Mouse (Mus musculus): ENCODE measurements at regions not wholly inside any gene's neighbourhood (a gene's known extent, or its start where the extent isn't known, plus 50 kb on each side); places are given as distances from the start of the nearest gene placed in this dataset.

DNA sequence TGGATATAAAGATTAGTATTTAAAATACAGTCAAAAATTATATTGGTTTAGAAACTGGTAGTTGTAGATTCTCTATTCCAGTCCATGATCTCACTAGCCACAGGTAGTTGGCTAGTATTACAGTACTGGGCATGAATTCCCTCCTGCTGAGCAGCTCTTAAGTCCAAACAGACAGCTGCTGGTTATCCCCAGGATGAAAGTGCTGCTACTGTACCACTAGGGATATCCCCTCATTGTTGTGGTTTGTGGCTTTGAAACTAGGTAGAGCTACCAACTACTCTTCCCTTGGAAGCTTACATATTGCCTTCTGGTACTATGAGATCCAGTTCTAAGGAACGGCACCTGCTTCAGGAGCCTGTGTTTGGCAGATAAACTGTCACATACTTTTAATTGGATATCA is 97.9 kb upstream of the Pter start:
- DNase-seq (ENCODE audit: low spot score), result no peak

DNA sequence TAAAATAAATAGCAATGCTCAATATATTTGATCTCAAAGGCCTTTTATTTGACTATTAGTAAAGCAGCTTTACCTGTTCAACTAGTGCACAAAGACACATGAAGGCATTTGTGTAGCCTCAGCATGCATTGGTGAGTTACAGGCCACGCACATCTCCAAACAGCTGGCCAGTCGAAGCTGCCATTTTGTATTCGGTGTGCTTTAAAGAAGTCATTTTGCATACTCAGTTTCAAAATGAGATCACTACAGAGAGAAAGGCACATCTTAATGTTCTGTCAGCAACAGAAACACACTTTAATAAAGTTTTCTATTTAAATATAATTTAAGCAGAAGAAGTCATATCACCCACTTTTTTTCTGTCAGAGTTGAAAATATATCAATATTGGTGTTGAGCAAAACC is 90.3 kb upstream of the Pter start:
- no peak for DNase-seq (ENCODE audit: low spot score)

- DNase-seq (ENCODE audit: low spot score), result no peak
Observed at GRCm38 (mm10) chr2:12866543-12866942, 57.3 kb upstream of the Pter start.

DNA sequence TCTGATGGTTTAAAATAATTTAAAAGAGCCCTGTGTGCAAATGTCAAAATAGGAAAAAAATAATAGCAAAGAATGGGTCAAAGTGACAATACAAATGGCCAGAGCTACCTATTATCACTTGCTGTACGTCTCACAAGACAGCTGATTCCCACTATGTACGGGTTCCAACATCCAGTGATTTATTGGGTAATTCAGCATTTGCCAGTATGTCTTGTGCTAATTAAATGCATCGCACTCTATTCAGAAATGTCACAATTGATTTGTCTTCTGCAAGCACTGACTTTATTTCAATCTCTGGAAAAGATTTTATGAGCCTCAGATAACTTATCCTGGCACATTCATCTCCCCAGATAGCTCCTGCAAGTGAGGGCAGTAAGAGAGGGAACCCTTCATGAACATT is 55.1 kb upstream of the Pter start:
- DNase-seq (ENCODE audit: low spot score), result no peak

Data from ovary, postnatal 10 days (tissue).